Mouse (Mus musculus) frontal cortex, postnatal 14 days (tissue): ENCODE results near the gene Cxcl17.
"Not testable (repeated sequence)": the region's sequence is repeated elsewhere in the genome, so short reads cannot be mapped to it uniquely, and the experiment has no call there.

Experiments
- DNase-seq, 2 experiments: peaks; one replicate each; pipeline ENCODE4 v3.0.0; 2022; ENCODE audit warnings: low spot score in 2 of 2

Gene Cxcl17

GRCm38 (mm10) chr7:25412833-25413441 is at the start of gene Cxcl17:
Gene Cxcl17 (minus strand): TSS chr7:25412886.
- no peak for DNase-seq

GRCm38 (mm10) chr7:25462033-25462337 is 49.3 kb upstream of the Cxcl17 start:
- DNase-seq, result not testable (repeated sequence)

GRCm38 (mm10) chr7:25461336-25462032 is 48.8 kb upstream of the Cxcl17 start:
- DNase-seq, result peak in 1 of 2 experiments; percentile 16

- DNase-seq, result no peak
Observed at GRCm38 (mm10) chr7:25452103-25452502, 39.4 kb upstream of the Cxcl17 start.

GRCm38 (mm10) chr7:25449913-25450890 is 37.5 kb upstream of the Cxcl17 start:
- no peak for DNase-seq

GRCm38 (mm10) chr7:25440816-25441153 is 28.1 kb upstream of the Cxcl17 start:
- DNase-seq, result no peak

GRCm38 (mm10) chr7:25439978-25440815 is 27.5 kb upstream of the Cxcl17 start:
- no peak for DNase-seq

GRCm38 (mm10) chr7:25439124-25439822 is 26.6 kb upstream of the Cxcl17 start:
- DNase-seq, result no peak

GRCm38 (mm10) chr7:25436704-25437103 is 24.0 kb upstream of the Cxcl17 start:
- DNase-seq, result no peak

- no peak for DNase-seq
Observed at GRCm38 (mm10) chr7:25436226-25436625, 23.5 kb upstream of the Cxcl17 start.

- DNase-seq, result no peak
Observed at GRCm38 (mm10) chr7:25435546-25435851, 22.8 kb upstream of the Cxcl17 start.

GRCm38 (mm10) chr7:25434654-25435545 is 22.2 kb upstream of the Cxcl17 start:
- no peak for DNase-seq

GRCm38 (mm10) chr7:25433781-25434560 is 21.3 kb upstream of the Cxcl17 start:
- DNase-seq, result no peak

GRCm38 (mm10) chr7:25433007-25433541 is 20.4 kb upstream of the Cxcl17 start:
- DNase-seq, result no peak

- DNase-seq, result no peak
Observed at GRCm38 (mm10) chr7:25432381-25432780, 19.7 kb upstream of the Cxcl17 start.

- no peak for DNase-seq
Observed at GRCm38 (mm10) chr7:25429886-25430784, 17.4 kb upstream of the Cxcl17 start.

GRCm38 (mm10) chr7:25428321-25428720 is 15.6 kb upstream of the Cxcl17 start:
- DNase-seq, result no peak

GRCm38 (mm10) chr7:25427144-25427543 is 14.5 kb upstream of the Cxcl17 start:
- no peak for DNase-seq
